Mouse (Mus musculus): ENCODE data around the gene Mon2. TPM values are rescaled to one million over a fixed set of nuclear protein-coding genes. Genes with fewer than 3 reads are reported as not detected.
"Not testable (repeated sequence)": the region's sequence is repeated elsewhere in the genome, so short reads cannot be mapped to it uniquely, and the experiment has no call there.

Mon2 gene
- total and polyA plus RNA-seq, 3 experiments: 45.4 to 88.3 (median 73.5) TPM

- no peak for DNase-seq
These were observed 15.5 kb downstream of the Mon2 start for GRCm38 (mm10) chr10:123060831-123061230.

GRCm38 (mm10) chr10:123057082-123057481 is 19.2 kb downstream of the Mon2 start:
- DNase-seq: no peak

GRCm38 (mm10) chr10:123056463-123056862 is 19.8 kb downstream of the Mon2 start:
- DNase-seq: no peak

- no peak for DNase-seq
These were observed 20.9 kb downstream of the Mon2 start for GRCm38 (mm10) chr10:123055205-123056000.

- no peak for DNase-seq
These were observed 22.7 kb downstream of the Mon2 start for GRCm38 (mm10) chr10:123053557-123053956.

GRCm38 (mm10) chr10:123052021-123052420 is 24.3 kb downstream of the Mon2 start:
- no peak for DNase-seq

GRCm38 (mm10) chr10:123048730-123049129 is 27.6 kb downstream of the Mon2 start:
- no peak for DNase-seq

- no peak for DNase-seq
These were observed 36.4 kb downstream of the Mon2 start for GRCm38 (mm10) chr10:123039936-123040335.

- no peak for DNase-seq
These were observed 44.1 kb downstream of the Mon2 start for GRCm38 (mm10) chr10:123032078-123032646.

- no peak for DNase-seq
These were observed 44.9 kb downstream of the Mon2 start for GRCm38 (mm10) chr10:123031449-123031848.

- no peak for DNase-seq
These were observed 45.7 kb downstream of the Mon2 start for GRCm38 (mm10) chr10:123030589-123030988.

- DNase-seq: no peak
These were observed 47.4 kb downstream of the Mon2 start for GRCm38 (mm10) chr10:123028949-123029348.

GRCm38 (mm10) chr10:123026736-123027135 is 49.6 kb downstream of the Mon2 start:
- not testable (repeated sequence) for DNase-seq

- no peak for DNase-seq
These were observed 62.9 kb downstream of the Mon2 start for GRCm38 (mm10) chr10:123013435-123013834.

- peak; percentile 59 for DNase-seq
These were observed 64.9 kb downstream of the Mon2 start for GRCm38 (mm10) chr10:123011421-123011820.

GRCm38 (mm10) chr10:123005237-123006185 is 70.8 kb downstream of the Mon2 start:
- no peak for DNase-seq

GRCm38 (mm10) chr10:123004475-123005236 is 71.6 kb downstream of the Mon2 start:
- DNase-seq: no peak

GRCm38 (mm10) chr10:123001985-123002384 is 74.3 kb downstream of the Mon2 start:
- DNase-seq: no peak

- DNase-seq: no peak
These were observed 74.9 kb downstream of the Mon2 start for GRCm38 (mm10) chr10:123001363-123001762.

GRCm38 (mm10) chr10:122999356-122999755 is 76.9 kb downstream of the Mon2 start:
- no peak for DNase-seq

- no peak for DNase-seq
These were observed 78.5 kb downstream of the Mon2 start for GRCm38 (mm10) chr10:122997852-122998251.
